Mouse (Mus musculus) forebrain, postnatal 0 days (tissue): Measurements from ENCODE around the gene Arnt. TPM values are rescaled to one million over a fixed set of nuclear protein-coding genes. Genes with fewer than 3 reads are reported as not detected.
A peak's percentile ranks its signal among the peaks of the same experiment; 100 is the strongest.
"Not testable (repeated sequence)": the region's sequence is repeated elsewhere in the genome, so short reads cannot be mapped to it uniquely, and the experiment has no call there.

ENCODE experiments used
- ATAC-seq: fragments of 200-750 bp; cut with Nextera tagmentation; 2 replicates; pipeline ENCODE4 v1.8.0; 2017; ENCODE audit warnings: mild to moderate bottlenecking, moderate library complexity
- DNase-seq: peaks from one replicate; pipeline ENCODE4 v3.0.0-alpha.2; 2015
- H3K27ac ChIP-seq: fragments of 300-500 bp; sonication (generic); 2 replicates; pipeline ENCODE4 v1.5.1; 2014; ENCODE audit warnings: low read depth, mild to moderate bottlenecking, antibody characterized with exemption, low read length, moderate library complexity, mixed read lengths
- H3K27me3 ChIP-seq: fragments of 300-500 bp; sonication (generic); 2 replicates; pipeline ENCODE4 v1.6.1; 2014; ENCODE audit warnings: mild to moderate bottlenecking, low read length, mixed read lengths; ENCODE audit not compliant: insufficient read depth
- H3K36me3 ChIP-seq: fragments of 300-500 bp; sonication (generic); 2 replicates; pipeline ENCODE4 v1.6.1; 2014; ENCODE audit warnings: mild to moderate bottlenecking, moderate library complexity; ENCODE audit not compliant: insufficient read depth
- H3K4me1 ChIP-seq: fragments of 300-500 bp; sonication (generic); 2 replicates; pipeline ENCODE4 v1.6.1; 2014; ENCODE audit warnings: antibody characterized with exemption; ENCODE audit not compliant: insufficient read depth
- H3K4me2 ChIP-seq: fragments of 300-500 bp; sonication (generic); 2 replicates; pipeline ENCODE4 v1.6.1; 2014; ENCODE audit warnings: low read depth, mild to moderate bottlenecking, moderate library complexity
- H3K4me3 ChIP-seq: fragments of 300-500 bp; sonication (generic); 2 replicates; pipeline ENCODE4 v1.5.1; 2014; ENCODE audit warnings: low read depth, low read length, mixed read lengths
- H3K9ac ChIP-seq: fragments of 300-500 bp; sonication (generic); 2 replicates; pipeline ENCODE4 v1.6.1; 2014; ENCODE audit warnings: mild to moderate bottlenecking
- H3K9me3 ChIP-seq: fragments of 300-500 bp; sonication (generic); 2 replicates; pipeline ENCODE4 v1.6.1; 2016; ENCODE audit warnings: low read length
- CTCF ChIP-seq: sonication (generic); IDR thresholded peaks from 2 replicates; pipeline ENCODE4 v1.5.1; 2016; ENCODE audit warnings: antibody characterized with exemption, control low read depth, low read depth
- WGBS: fragments of 180-500 bp; shearing (Covaris S2); extraction: QIAGEN DNeasy Blood & Tissue Kit; methylation state at CpG from one replicate; pipeline ENCODE4 v1.1.7; 2014; 5-methylcytosine and 5-hydroxymethylcytosine counted together
- polyA plus RNA-seq: library from polyadenylated mRNA; unstranded; fragments of >200 nt; fragmentation: Nextera tagmentation; extraction: Ambion mirVana; gene quantifications from 2 replicates; pipeline ENCODE4 v1.2.1, GENCODE M21; 2015
- total RNA-seq: library from RNA; depleted of rRNA; stranded (reverse); fragments of >200 nt; gene quantifications from 2 replicates; pipeline ENCODE4 v1.2.3, GENCODE M21; 2014

The Arnt gene
- total and polyA plus RNA-seq, 2 experiments from 2014 or later = 7.8 to 14.7 TPM

GRCm38 (mm10) chr3:95417866-95418265 lies 16.3 kb upstream of the Arnt start:
- no peak overlapping the region for H3K9ac ChIP-seq
- H3K27me3 ChIP-seq = no peaks in the 10 kb centered on the region
- H3K4me1 ChIP-seq = no peaks in the 10 kb centered on the region
- TF ChIP-seq CTCF = no peak
- H3K4me3 ChIP-seq = no peak overlapping the region
- 92% methylated on average over 6 of the region's 6 CpGs for WGBS
- H3K9me3 ChIP-seq = peaks cover 5% of the 10 kb centered on the region; the same call in 1 of the 2 replicates
- H3K27ac ChIP-seq = no peak overlapping the region
- no peaks in the 10 kb centered on the region for H3K36me3 ChIP-seq
- ATAC-seq (no peak), DNase-seq (no peak)
- no peak overlapping the region for H3K4me2 ChIP-seq

DNA sequence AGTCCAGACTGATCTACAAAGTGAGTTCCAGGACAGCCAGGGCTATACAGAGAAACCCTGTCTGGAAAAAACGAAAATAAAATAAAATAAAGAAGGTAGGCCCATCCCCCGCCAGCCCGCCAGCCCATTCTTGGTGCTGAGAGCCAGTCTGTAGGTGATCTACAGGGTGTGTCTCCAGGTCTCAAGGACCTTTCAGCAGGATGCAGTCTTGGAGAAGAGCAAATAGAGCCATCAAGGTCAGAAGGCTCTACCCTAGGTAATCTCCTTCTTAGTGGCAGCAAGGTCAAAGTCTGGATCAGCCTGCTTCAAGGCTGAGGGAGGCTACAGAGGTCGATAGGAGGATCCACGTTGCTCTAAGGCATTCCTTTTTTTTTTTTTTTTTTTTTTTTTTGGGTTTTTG lies 7.7 kb upstream of the Arnt start:
- not testable (repeated sequence) for H3K4me1 ChIP-seq, H3K4me2 ChIP-seq, ATAC-seq, H3K9me3 ChIP-seq, H3K4me3 ChIP-seq, H3K36me3 ChIP-seq, DNase-seq, H3K9ac ChIP-seq, H3K27me3 ChIP-seq, H3K27ac ChIP-seq
- WGBS = 92% methylated on average over 5 of the region's 5 CpGs

DNA sequence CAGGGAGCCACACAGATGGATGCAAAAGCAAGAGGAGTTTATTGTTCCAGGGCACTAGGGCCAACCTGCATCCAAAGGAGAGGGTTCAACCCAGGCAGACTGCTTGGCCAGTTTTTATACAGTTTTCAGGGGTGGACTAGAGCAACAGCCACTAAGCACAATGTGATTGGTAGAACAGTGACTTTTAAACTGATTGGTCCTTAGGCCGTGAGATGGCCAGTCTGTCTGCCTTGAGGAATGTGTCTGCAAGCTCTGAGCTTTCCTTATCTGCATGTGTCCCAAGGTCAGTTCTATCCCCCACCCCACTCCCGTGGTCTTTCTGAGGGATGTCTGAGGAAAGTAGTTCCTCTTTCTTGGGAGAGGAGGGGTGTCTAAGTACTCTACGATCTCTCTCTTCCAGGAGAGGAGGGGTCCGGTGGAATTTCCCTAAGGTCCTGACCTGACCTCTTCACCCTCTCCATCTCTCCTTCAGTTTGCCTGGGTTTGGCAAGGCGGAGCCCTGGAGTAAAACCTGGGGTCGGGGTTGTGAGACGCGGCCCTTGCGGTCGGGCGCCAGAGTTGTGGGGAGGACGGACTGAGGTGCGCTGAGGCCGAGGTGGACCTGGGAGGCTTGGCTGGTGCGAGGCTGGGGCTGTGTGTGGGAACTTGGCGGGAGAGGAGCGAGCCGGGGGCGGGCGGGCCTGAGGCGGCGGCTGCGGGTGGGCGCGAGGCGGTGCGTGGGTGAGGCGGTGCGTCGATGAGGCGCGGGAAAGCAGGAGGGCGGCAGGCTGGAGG lies 6.9 kb upstream of the Arnt start:
- Histone ChIP-seq H3K4me2 (peak overlapping the region; percentile 38), H3K4me3 (peak overlapping the region; percentile 25)
- not testable (repeated sequence) for H3K36me3 ChIP-seq, H3K9me3 ChIP-seq, H3K27me3 ChIP-seq, H3K4me1 ChIP-seq, H3K9ac ChIP-seq, H3K27ac ChIP-seq, DNase-seq
- 62% methylated on average over 8 of the region's 33 CpGs for WGBS
- ATAC-seq = peak; percentile 70

GRCm38 (mm10) chr3:95427891-95428238 lies 6.3 kb upstream of the Arnt start:
- WGBS = 21% methylated on average over 13 of the region's 21 CpGs
- not testable (repeated sequence) for H3K36me3 ChIP-seq, H3K27me3 ChIP-seq, H3K9me3 ChIP-seq, H3K9ac ChIP-seq, DNase-seq, H3K4me1 ChIP-seq, H3K27ac ChIP-seq
- Histone ChIP-seq H3K4me3 (peak overlapping the region; percentile 25), H3K4me2 (peak overlapping the region; percentile 38)
- ATAC-seq = peak; percentile 29; the same call in 1 of the 2 replicates

DNA sequence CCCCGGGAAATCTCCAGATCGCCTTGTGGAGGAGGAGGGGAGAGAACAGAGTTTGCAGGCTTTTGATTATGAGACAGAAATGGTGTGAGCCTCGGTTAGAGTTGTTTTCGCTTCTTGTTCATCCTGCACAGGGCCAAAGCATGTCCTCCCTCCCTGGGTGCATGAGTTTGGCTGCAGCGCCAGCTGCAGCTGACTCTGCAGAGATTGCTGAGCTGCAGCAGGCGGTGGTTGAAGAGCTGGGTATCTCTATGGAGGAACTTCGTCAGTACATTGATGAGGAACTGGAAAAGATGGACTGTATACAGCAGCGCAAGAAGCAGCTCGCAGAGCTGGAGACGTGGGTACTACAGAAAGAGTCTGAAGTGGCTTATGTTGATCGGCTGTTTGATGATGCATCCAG lies 5.8 kb upstream of the Arnt start:
- ATAC-seq = peak; percentile 42
- not testable (repeated sequence) for H3K9ac ChIP-seq, H3K27ac ChIP-seq, H3K9me3 ChIP-seq, H3K4me1 ChIP-seq, H3K4me3 ChIP-seq, H3K27me3 ChIP-seq, DNase-seq, H3K4me2 ChIP-seq, H3K36me3 ChIP-seq
- 79% methylated on average over 4 of the region's 11 CpGs for WGBS

- WGBS = 66% methylated on average over 10 of the region's 10 CpGs
- H3K9me3 ChIP-seq = no peaks in the 10 kb centered on the region
- no peak for TF ChIP-seq CTCF
- H3K4me2 ChIP-seq = peak overlapping the region; percentile 69
- no peak for DNase-seq
- peak overlapping the region; percentile 89 for H3K4me3 ChIP-seq
- no peak for ATAC-seq
- 0 out of 2 replicates have a peak, but pooled peaks cover 9% of the 10 kb centered on the region for H3K36me3 ChIP-seq
- no peaks in the 10 kb centered on the region for H3K27me3 ChIP-seq
- H3K27ac ChIP-seq = no peak overlapping the region
- H3K4me1 ChIP-seq = peaks cover 14% of the 10 kb centered on the region
- H3K9ac ChIP-seq = peak overlapping the region; percentile 87
Observed at GRCm38 (mm10) chr3:95433301-95433915, 780 bp upstream of the Arnt start.

- 1% methylated on average over 7 of the region's 7 CpGs for WGBS
- Histone ChIP-seq H3K4me3 (peak overlapping the region; percentile 89), H3K27ac (peak overlapping the region; percentile 80; the same call in 1 of the 2 replicates), H3K9ac (peak overlapping the region; percentile 87), H3K36me3 (0 out of 2 replicates have a peak, but pooled peaks cover 9% of the 10 kb centered on the region), H3K4me2 (peak overlapping the region; percentile 69), H3K27me3 (no peaks in the 10 kb centered on the region), H3K4me1 (peaks cover 14% of the 10 kb centered on the region), H3K9me3 (no peaks in the 10 kb centered on the region)
- no peak for ATAC-seq
- TF ChIP-seq CTCF = no peak
- no peak for DNase-seq
Observed at GRCm38 (mm10) chr3:95434983-95435370, 789 bp downstream of the Arnt start.
